ENCODE assay signal across 22 mouse cellular contexts in the genomic region with DNA sequence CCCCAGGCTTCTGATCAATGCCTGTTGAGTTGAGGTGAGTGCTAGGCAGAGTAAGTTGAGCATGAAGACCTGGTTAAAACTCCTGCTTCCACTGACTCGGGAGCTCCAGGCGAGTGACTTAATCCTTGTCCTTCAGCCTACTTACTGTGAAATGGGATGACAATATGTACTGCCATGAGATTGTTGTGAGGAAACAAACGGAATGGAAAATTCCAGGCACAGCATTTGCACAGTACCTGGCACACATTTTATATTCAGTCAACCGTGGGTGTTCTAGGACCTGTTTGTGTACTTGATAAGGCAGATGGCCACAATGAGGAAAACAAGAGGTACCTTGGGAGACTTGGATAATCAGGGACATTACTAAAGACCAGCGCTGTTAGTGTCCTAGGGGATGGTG.
"Had no signal": no experiment of that assay in that cellular context is flagged by ENCODE, and none has a peak within 500 bp of the region (broad histone marks: within the 10 kb centered on the region; RNA-seq: fewer than 3 reads in every experiment).

No protein-coding gene starts in this region.

- H3K36me3 ChIP-seq: kidney, embryonic 15.5 days; limb, embryonic 12.5 days; limb, embryonic 15.5 days; midbrain, embryonic 12.5 days; midbrain, embryonic 15.5 days; neural tube, embryonic 12.5 days; neural tube, embryonic 15.5 days had no signal

- H3K4me3 ChIP-seq: kidney, embryonic 15.5 days; limb, embryonic 12.5 days; limb, embryonic 15.5 days; midbrain, embryonic 12.5 days; midbrain, embryonic 15.5 days; neural tube, embryonic 12.5 days; neural tube, embryonic 15.5 days had no signal

- H3K4me2 ChIP-seq: kidney, embryonic 15.5 days; limb, embryonic 12.5 days; limb, embryonic 15.5 days; liver, embryonic 11.5 days; lung, embryonic 14.5 days; midbrain, embryonic 12.5 days; midbrain, embryonic 15.5 days; neural tube, embryonic 12.5 days; neural tube, embryonic 15.5 days had no signal

- H3K4me1 ChIP-seq: limb, embryonic 15.5 days; midbrain, embryonic 12.5 days; midbrain, embryonic 15.5 days; neural tube, embryonic 12.5 days had no signal

- H3K9me3 ChIP-seq: kidney, embryonic 15.5 days; limb, embryonic 12.5 days; limb, embryonic 15.5 days; midbrain, embryonic 12.5 days; midbrain, embryonic 15.5 days; neural tube, embryonic 12.5 days; neural tube, embryonic 15.5 days had no signal

- ATAC-seq: liver, postnatal 0 days; lung, postnatal 0 days; midbrain, embryonic 15.5 days had no signal

- H3K27ac ChIP-seq: kidney, embryonic 15.5 days; limb, embryonic 12.5 days; limb, embryonic 15.5 days; liver, embryonic 14.5 days; macrophage; midbrain, embryonic 12.5 days; midbrain, embryonic 15.5 days; neural tube, embryonic 12.5 days; neural tube, embryonic 15.5 days; stomach, postnatal 0 days had no signal

- DNase-seq: kidney, postnatal 10 days; left cerebral cortex, postnatal 4 days; liver, postnatal 0 days; lung, embryonic 14.5 days; right cerebral cortex, adult 18-20 months; right cerebral cortex, postnatal 14 days; right cerebral cortex, postnatal 4 days; thymus, adult 2 months; thymus, postnatal 14 days; thymus, postnatal 4 days had no signal

- H3K27me3 ChIP-seq: midbrain, embryonic 12.5 days; midbrain, embryonic 15.5 days had no signal

- H3K9ac ChIP-seq: kidney, embryonic 15.5 days; limb, embryonic 12.5 days; limb, embryonic 15.5 days; liver, embryonic 14.5 days; liver, postnatal 0 days; lung, embryonic 14.5 days; midbrain, embryonic 12.5 days; midbrain, embryonic 15.5 days; neural tube, embryonic 12.5 days; neural tube, embryonic 15.5 days had no signal
